Mouse (Mus musculus) mouse embryonic stem cell (cell line): ENCODE data around the gene Stap2.

Experiments
- in situ Hi-C, 2 experiments: fragments of 300-500 bp; cut with MboI; formaldehyde crosslinking; loops; 1 replicate in 1 of 2; 3 replicates in 1 of 2; pipeline ENCODE4 v1.14.3; 2019 to 2020; ENCODE audit warnings: low sequenced_read_pairs in 2 of 2, low pct_unique_long_range_greater_than_20kb in 1 of 2, mixed read lengths in 1 of 2; ENCODE audit not compliant: unreplicated experiment in 1 of 2

Gene Stap2

GRCm38 (mm10) chr17:55950601-55951000 lies 54.8 kb downstream of the Stap2 start:
- in situ Hi-C loops: no loop called here

GRCm38 (mm10) chr17:55949400-55949799 lies 56.0 kb downstream of the Stap2 start, which contains the start of gene Zfp119b:
Zfp119b (minus strand) TSS chr17:55949500.
- in situ Hi-C loops: no loop called here

- in situ Hi-C loops: no loop called here
Measured at GRCm38 (mm10) chr17:55948647-55949046, 56.7 kb downstream of the Stap2 start.
